Mouse (Mus musculus) kidney, postnatal 0 days (tissue): ENCODE results near the gene Akap7. TPM values are rescaled to one million over a fixed set of nuclear protein-coding genes. Genes with fewer than 3 reads are reported as not detected.

Source experiments
- ATAC-seq: fragments of 200-750 bp; cut with Nextera tagmentation; replicated peaks from 2 replicates; pipeline ENCODE4 v1.8.0; 2017; ENCODE audit warnings: low read depth, moderate number of reproducible peaks, moderate TSS enrichment, moderate library complexity; ENCODE audit not compliant: low FRiP score
- DNase-seq: peaks from one replicate; pipeline ENCODE4 v3.0.0-alpha.2; 2016; ENCODE audit warnings: low spot score
- H3K27ac ChIP-seq: fragments of 300-500 bp; sonication (generic); 2 replicates; pipeline ENCODE4 v1.5.1; 2014; ENCODE audit warnings: mild to moderate bottlenecking
- H3K27me3 ChIP-seq: fragments of 300-500 bp; sonication (generic); 2 replicates; pipeline ENCODE4 v1.6.1; 2014; ENCODE audit warnings: low read length, mixed read lengths; ENCODE audit not compliant: insufficient read depth
- H3K36me3 ChIP-seq: fragments of 300-500 bp; sonication (generic); 2 replicates; pipeline ENCODE4 v1.6.1; 2014; ENCODE audit warnings: low read length, mixed read lengths; ENCODE audit not compliant: insufficient read depth
- H3K4me1 ChIP-seq: fragments of 300-500 bp; sonication (generic); replicated peaks from 2 replicates; pipeline ENCODE4 v1.6.1; 2014; ENCODE audit warnings: antibody characterized with exemption, low read length, mixed read lengths; ENCODE audit not compliant: insufficient read depth
- H3K4me2 ChIP-seq: fragments of 300-500 bp; sonication (generic); 2 replicates; pipeline ENCODE4 v1.6.1; 2014; ENCODE audit warnings: mild to moderate bottlenecking, low read length, moderate library complexity, mixed read lengths
- H3K4me3 ChIP-seq: fragments of 300-500 bp; sonication (generic); replicated peaks from 2 replicates; pipeline ENCODE4 v1.5.1; 2014; ENCODE audit warnings: low read depth, low read length
- H3K9ac ChIP-seq: fragments of 300-500 bp; sonication (generic); 2 replicates; pipeline ENCODE4 v1.6.1; 2014; ENCODE audit warnings: low read depth, low read length
- H3K9me3 ChIP-seq: fragments of 300-500 bp; sonication (generic); replicated peaks from 2 replicates; pipeline ENCODE4 v1.6.1; 2016; ENCODE audit warnings: low read length, inconsistent platforms, mixed read lengths
- CTCF ChIP-seq: IDR thresholded peaks from 2 replicates; pipeline ENCODE4 v1.5.1; 2016; ENCODE audit warnings: antibody characterized with exemption, low read depth, mild to moderate bottlenecking, moderate library complexity
- WGBS: fragments of 180-500 bp; shearing (Covaris S2); extraction: QIAGEN DNeasy Blood & Tissue Kit; methylation state at CpG from one replicate; pipeline ENCODE4 v1.1.7; 2014; 5-methylcytosine and 5-hydroxymethylcytosine counted together
- polyA plus RNA-seq: library from polyadenylated mRNA; unstranded; fragments of >200 nt; fragmentation: Nextera tagmentation; extraction: Ambion mirVana; gene quantifications from 2 replicates; pipeline ENCODE4 v1.2.1, GENCODE M21; 2015

The Akap7 gene
- polyA plus RNA-seq, 1 experiment from 2014 or later = 40.3 TPM

DNA sequence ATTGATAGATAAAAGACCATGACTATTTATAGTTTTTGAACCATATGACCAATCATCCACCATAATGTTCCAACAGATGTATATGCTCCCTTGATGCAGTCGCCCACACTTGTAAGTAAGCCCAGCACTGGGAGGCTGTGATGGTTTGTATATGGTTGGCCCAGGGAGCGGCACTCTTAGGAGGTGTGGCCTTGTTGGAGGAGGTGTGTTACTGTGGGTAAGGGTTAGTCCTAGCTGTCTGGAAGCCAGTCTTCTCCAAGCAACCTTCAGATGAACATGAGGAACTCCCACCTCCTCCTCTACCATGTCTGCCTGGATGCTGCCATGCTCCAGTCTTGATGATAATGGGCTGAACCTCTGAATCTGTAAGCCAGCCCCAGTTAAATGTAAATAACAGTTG is 3.1 kb downstream of the Akap7 start:
- 79% methylated on average over 2 of the region's 2 CpGs for WGBS
- Histone ChIP-seq H3K4me2 (no peak overlapping the region), H3K36me3 (no peaks in the 10 kb centered on the region), H3K27me3 (no peaks in the 10 kb centered on the region), H3K4me1 (no peaks in the 10 kb centered on the region), H3K9ac (no peak overlapping the region), H3K4me3 (no peak overlapping the region), H3K9me3 (no peaks in the 10 kb centered on the region), H3K27ac (no peak overlapping the region)
- no peak for DNase-seq
- ATAC-seq = no peak
- no peak for TF ChIP-seq CTCF

DNA sequence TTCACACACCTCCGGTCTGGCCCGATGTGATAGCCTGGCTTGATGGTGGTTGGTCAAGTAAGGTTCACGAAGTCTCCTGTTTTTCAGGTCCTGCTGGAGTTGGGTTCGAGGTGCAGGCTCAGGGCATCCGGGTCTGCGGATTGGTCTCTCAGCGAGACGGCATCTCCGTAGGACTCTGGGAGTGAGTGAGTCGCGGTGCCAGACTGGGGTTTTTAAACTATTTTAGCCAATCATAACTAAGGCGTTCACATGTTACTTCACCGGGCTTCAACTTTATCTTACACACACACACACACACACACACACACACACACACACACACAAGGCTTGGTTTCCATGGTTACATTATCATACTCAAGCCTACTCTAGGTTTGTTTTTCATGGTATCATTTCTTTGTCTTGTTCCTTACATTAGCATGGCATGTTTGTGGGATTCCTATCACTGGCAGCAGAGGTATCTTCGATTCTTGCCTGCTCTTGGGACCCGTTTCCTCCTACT is 8.6 kb downstream of the Akap7 start:
- Histone ChIP-seq H3K4me3 (no peak overlapping the region), H3K4me2 (no peak overlapping the region), H3K9me3 (no peaks in the 10 kb centered on the region), H3K27me3 (no peaks in the 10 kb centered on the region), H3K27ac (no peak overlapping the region), H3K9ac (no peak overlapping the region), H3K36me3 (no peaks in the 10 kb centered on the region), H3K4me1 (peaks cover 12% of the 10 kb centered on the region; the same call in 1 of the 2 replicates)
- no peak for ATAC-seq
- DNase-seq = no peak
- 95% methylated on average over 15 of the region's 15 CpGs for WGBS
- no peak for TF ChIP-seq CTCF

DNA sequence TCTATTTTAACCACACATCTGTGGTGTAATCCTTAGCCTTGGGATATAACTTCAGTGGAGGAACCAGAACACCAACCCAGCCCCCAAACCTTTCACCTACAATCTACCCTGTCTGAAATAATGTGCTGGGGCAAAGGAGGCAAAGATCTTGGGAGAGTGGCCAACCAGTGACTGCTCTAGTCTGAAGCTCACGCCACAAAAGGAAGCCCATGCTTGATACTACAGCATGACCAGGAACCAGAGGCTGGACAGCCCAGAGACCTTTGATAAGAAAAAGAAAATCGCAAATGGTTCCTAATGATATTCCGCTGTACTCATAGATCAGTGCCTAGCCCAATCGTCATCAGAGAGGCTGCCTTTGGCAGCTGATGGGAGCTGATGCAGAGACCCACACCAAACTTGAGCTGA is 9.4 kb downstream of the Akap7 start:
- Histone ChIP-seq H3K9me3 (no peaks in the 10 kb centered on the region), H3K36me3 (no peaks in the 10 kb centered on the region), H3K27ac (peak overlapping the region; percentile 93), H3K9ac (peak overlapping the region; percentile 43; the same call in 1 of the 2 replicates), H3K4me3 (peak overlapping the region; percentile 81; the same call in 1 of the 2 replicates), H3K4me1 (peaks cover 12% of the 10 kb centered on the region; the same call in 1 of the 2 replicates), H3K4me2 (peak overlapping the region; percentile 63), H3K27me3 (no peaks in the 10 kb centered on the region)
- ATAC-seq (no peak), DNase-seq (peak; percentile 18)
- no peak for TF ChIP-seq CTCF
- 74% methylated on average over 4 of the region's 4 CpGs for WGBS

DNA sequence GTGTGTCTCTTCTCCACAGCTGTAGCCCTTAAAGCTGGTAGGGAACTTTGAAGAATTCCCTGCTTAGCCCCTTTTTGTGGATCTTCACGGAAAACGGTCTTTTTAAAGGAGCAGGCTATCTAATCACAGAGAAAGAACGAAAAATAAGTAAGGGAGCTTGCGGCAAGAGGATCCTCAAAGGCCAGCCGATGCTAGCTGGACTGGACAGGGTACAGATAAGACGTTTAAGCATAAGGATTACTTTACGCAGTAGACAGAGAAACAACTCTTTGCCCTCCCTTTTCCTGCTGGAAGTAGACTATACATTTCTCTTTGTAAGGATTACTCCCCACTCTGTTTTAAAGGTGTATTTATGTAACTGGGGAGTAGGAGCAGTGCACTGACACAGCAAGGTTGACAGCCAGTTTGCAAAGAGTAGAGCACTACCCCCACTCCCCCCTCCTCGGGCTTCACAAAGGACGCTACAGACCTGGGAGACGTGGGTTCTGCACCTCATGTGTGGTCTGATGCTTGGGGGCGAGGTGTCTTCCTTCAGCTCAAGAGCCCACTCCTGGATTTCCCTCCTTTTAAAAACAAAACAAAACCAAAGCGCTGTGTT is 9.9 kb downstream of the Akap7 start:
- WGBS = 18% methylated on average over 12 of the region's 12 CpGs
- H3K9ac ChIP-seq = peak overlapping the region; percentile 87

DNA sequence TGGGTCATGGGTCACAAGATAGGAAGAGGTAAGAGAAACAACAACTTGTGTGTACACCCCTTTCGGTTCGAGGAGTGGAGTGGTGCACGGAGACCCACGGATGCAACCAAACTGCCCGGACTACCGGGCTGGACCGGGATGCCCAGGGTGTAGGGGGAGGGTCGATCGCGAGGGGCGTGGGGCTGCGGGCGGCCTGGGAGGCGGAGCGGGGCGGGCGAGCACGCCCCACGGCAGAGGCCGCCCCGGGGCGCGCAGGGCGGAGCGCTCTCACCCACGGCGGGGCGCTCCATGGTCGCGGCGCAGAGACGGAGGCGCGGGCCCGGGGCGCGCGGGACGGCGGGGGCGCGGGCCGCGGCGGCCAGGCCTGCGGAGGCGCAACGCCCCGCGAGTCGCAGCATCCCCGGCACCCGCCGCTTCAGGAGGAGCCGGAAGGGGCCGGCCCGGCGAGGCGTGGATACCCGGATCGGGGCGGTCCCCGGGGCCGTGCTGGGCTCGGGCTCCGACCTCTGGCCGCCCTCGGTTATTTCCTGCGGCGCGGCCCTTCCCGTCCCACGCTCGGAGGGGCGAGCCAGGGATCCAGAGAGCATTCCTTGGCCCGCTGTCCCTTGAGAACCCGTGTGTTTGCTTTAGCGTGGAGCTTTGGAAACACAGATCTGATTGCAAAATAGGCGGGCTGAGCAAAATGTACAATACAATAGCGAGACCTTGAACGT is 10.9 kb downstream of the Akap7 start:
- no peaks in the 10 kb centered on the region for H3K36me3 ChIP-seq
- peak overlapping the region; percentile 81 for H3K4me3 ChIP-seq
- TF ChIP-seq CTCF = peak; percentile 29; the same call in 1 of the 2 replicates
- H3K4me1 ChIP-seq = peaks cover 12% of the 10 kb centered on the region; the same call in 1 of the 2 replicates
- peak; percentile 97 for ATAC-seq
- no peaks in the 10 kb centered on the region for H3K27me3 ChIP-seq
- peak; percentile 93 for DNase-seq
- no peaks in the 10 kb centered on the region for H3K9me3 ChIP-seq
- peak overlapping the region; percentile 63 for H3K4me2 ChIP-seq
- WGBS = under 1% methylated on average over 55 of the region's 81 CpGs
- peak overlapping the region; percentile 87 for H3K9ac ChIP-seq
- peak overlapping the region; percentile 93 for H3K27ac ChIP-seq

More for the DNA sequence above, 9.9 kb downstream of the Akap7 start:
- H3K27me3 ChIP-seq = no peaks in the 10 kb centered on the region
- peak; percentile 40 for DNase-seq
- H3K4me3 ChIP-seq = peak overlapping the region; percentile 81
- TF ChIP-seq CTCF = no peak
- no peaks in the 10 kb centered on the region for H3K9me3 ChIP-seq
- peak overlapping the region; percentile 63 for H3K4me2 ChIP-seq
- peak overlapping the region; percentile 93 for H3K27ac ChIP-seq
- peaks cover 12% of the 10 kb centered on the region; the same call in 1 of the 2 replicates for H3K4me1 ChIP-seq
- no peak for ATAC-seq
- H3K36me3 ChIP-seq = no peaks in the 10 kb centered on the region

DNA sequence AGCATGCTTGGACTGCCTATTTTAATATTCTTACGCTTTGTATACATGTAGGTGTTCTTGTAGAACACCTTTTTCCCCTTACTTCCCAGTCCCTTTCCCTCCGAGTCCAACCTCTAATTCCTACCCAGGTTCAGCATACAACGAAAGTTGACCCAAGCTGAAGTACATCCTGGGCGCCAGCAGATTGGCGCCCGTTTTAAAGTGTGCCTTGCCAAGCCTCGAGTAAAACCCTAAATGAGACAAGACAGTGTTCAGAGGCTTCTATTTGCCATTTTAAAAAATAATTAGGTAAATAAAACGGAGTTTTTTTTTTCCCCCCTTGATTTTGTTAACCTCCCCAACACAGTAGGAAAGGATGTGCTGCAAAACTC is 11.4 kb downstream of the Akap7 start:
- DNase-seq = no peak
- 34% methylated on average over 8 of the region's 8 CpGs for WGBS
- peak overlapping the region; percentile 63 for H3K4me2 ChIP-seq

More for the DNA sequence above, 11.4 kb downstream of the Akap7 start:
- ATAC-seq = no peak
- Histone ChIP-seq H3K27me3 (no peaks in the 10 kb centered on the region), H3K4me3 (peak overlapping the region; percentile 81), H3K9ac (peak overlapping the region; percentile 87), H3K9me3 (no peaks in the 10 kb centered on the region), H3K36me3 (no peaks in the 10 kb centered on the region), H3K4me1 (peaks cover 12% of the 10 kb centered on the region; the same call in 1 of the 2 replicates), H3K27ac (peak overlapping the region; percentile 93)
- TF ChIP-seq CTCF = no peak
